Comparison of ENCODE assay signal across 25 mouse cellular contexts in the genomic region with DNA sequence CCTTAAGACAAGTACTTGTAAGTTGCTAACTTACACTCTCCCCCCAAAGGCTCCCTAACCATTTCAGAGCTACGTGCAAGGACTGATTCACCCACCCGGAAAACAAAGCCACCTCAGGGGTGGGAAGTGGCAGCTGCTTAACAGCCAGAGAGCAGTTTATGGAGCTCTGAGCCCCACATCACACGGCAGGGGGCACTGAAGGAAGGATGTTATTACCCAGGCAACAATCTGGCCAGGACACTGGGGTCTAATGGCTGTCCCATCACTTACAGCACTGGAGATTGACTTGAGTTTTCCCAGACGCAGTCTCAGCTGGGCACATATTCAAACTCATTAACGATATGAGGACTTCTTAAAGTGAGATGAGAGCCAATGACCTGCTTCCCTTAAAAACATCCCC. TPM values are rescaled to one million over a fixed set of nuclear protein-coding genes. Genes with fewer than 3 reads are reported as not detected.
A peak's percentile ranks its signal among the peaks of the same experiment; 100 is the strongest.
DNase-seq lines count a peak whose midpoint lies in the region; ATAC-seq and TF ChIP-seq lines count a peak whose summit lies in the region.
"Had no signal": no experiment of that assay in that cellular context is flagged by ENCODE, and none has a peak within 500 bp of the region (broad histone marks: within the 10 kb centered on the region; RNA-seq: fewer than 3 reads in every experiment).

No protein-coding gene starts in this region.

- TF ChIP-seq CTCF in hindbrain, postnatal 0 days (IDR thresholded peaks at IDR 0.05; ENCODE audit: low read depth): no peak

- H3K4me1 ChIP-seq in hindbrain, postnatal 0 days (ENCODE audit: insufficient read depth, low read length): no peaks in the 10 kb centered on the region
- no peaks in the 10 kb centered on the region for H3K4me1 ChIP-seq in hindbrain, embryonic 11.5 days (replicated peaks; ENCODE audit: control insufficient read depth, insufficient read depth, low read length)
- peaks cover 15% of the 10 kb centered on the region for H3K4me1 ChIP-seq in neural tube, embryonic 12.5 days
- H3K4me1 ChIP-seq in neural tube, embryonic 15.5 days: peaks cover 10% of the 10 kb centered on the region
- H3K4me1 ChIP-seq: embryonic facial prominence, embryonic 15.5 days had no signal

- 30% methylated on average over 5 of the region's 5 CpGs for WGBS in hindbrain, postnatal 0 days
- WGBS in hindbrain, embryonic 11.5 days: 32% methylated on average over 5 of the region's 5 CpGs
- WGBS in neural tube, embryonic 12.5 days: 8% methylated on average over 5 of the region's 5 CpGs
- WGBS in neural tube, embryonic 15.5 days: 4% methylated on average over 5 of the region's 5 CpGs

- no peak overlapping the region for H3K27ac ChIP-seq in hindbrain, postnatal 0 days
- H3K27ac ChIP-seq in hindbrain, embryonic 11.5 days (ENCODE audit: low read depth, low read length): no peak overlapping the region
- no peak overlapping the region for H3K27ac ChIP-seq in neural tube, embryonic 12.5 days
- H3K27ac ChIP-seq in neural tube, embryonic 15.5 days (replicated peaks): no peak overlapping the region
- H3K27ac ChIP-seq: embryonic facial prominence, embryonic 15.5 days; heart, embryonic 13.5 days; layer of hippocampus, adult 2 months; liver, embryonic 14.5 days; macrophage had no signal

- H3K27me3 ChIP-seq in hindbrain, postnatal 0 days (ENCODE audit: insufficient read depth, low read length): no peaks in the 10 kb centered on the region
- no peaks in the 10 kb centered on the region for H3K27me3 ChIP-seq in hindbrain, embryonic 11.5 days (ENCODE audit: control insufficient read depth, insufficient read depth, low read length)
- no peaks in the 10 kb centered on the region for H3K27me3 ChIP-seq in neural tube, embryonic 12.5 days (replicated peaks)
- no peaks in the 10 kb centered on the region for H3K27me3 ChIP-seq in neural tube, embryonic 15.5 days (replicated peaks)
- H3K27me3 ChIP-seq: embryonic facial prominence, embryonic 15.5 days; heart, embryonic 13.5 days had no signal

- H3K4me3 ChIP-seq in hindbrain, postnatal 0 days (ENCODE audit: low read length): no peak overlapping the region
- H3K4me3 ChIP-seq in hindbrain, embryonic 11.5 days (ENCODE audit: low read depth, low read length): no peak overlapping the region
- H3K4me3 ChIP-seq in neural tube, embryonic 12.5 days: no peak overlapping the region
- no peak overlapping the region for H3K4me3 ChIP-seq in neural tube, embryonic 15.5 days (replicated peaks)
- H3K4me3 ChIP-seq: embryonic facial prominence, embryonic 15.5 days; heart, embryonic 13.5 days; layer of hippocampus, adult 2 months; myocyte had no signal

- no peak overlapping the region for H3K4me2 ChIP-seq in hindbrain, postnatal 0 days (ENCODE audit: low read depth, low read length)
- H3K4me2 ChIP-seq in hindbrain, embryonic 11.5 days (replicated peaks; ENCODE audit: low read depth, low read length): no peak overlapping the region
- H3K4me2 ChIP-seq in neural tube, embryonic 12.5 days (replicated peaks): no peak overlapping the region
- no peak overlapping the region for H3K4me2 ChIP-seq in neural tube, embryonic 15.5 days
- H3K4me2 ChIP-seq: embryonic facial prominence, embryonic 15.5 days; heart, embryonic 13.5 days had no signal

- ATAC-seq in hindbrain, postnatal 0 days: no peak
- ATAC-seq in hindbrain, embryonic 11.5 days (ENCODE audit: low FRiP score): no peak
- peak; percentile 44; the same call in 1 of the 2 replicates for ATAC-seq in neural tube, embryonic 12.5 days (ENCODE audit: low FRiP score, low read depth)
- no peak for ATAC-seq in neural tube, embryonic 15.5 days (ENCODE audit: low FRiP score)
- ATAC-seq: activated CD4-positive, CD25-positive, alpha-beta regulatory T cell, adult 4 months; forebrain, embryonic 16.5 days had no signal

- peak; percentile 49 for DNase-seq in hindbrain, postnatal 0 days (ENCODE audit: low spot score)
- DNase-seq in hindbrain, embryonic 11.5 days (ENCODE audit: low spot score): no peak
- DNase-seq in forelimb bud, embryonic 11.5 days (ENCODE audit: low read depth, low spot score): peak; percentile 6
- DNase-seq in retina, embryonic 14.5 days (ENCODE audit: low spot score): peak; percentile 71
- no peak for DNase-seq in adrenal gland, adult 2 months
- no peak for DNase-seq in adrenal gland, adult 8-10 months
- DNase-seq: adrenal gland, postnatal 25 days; cerebellum, adult 2 months; gastrocnemius, postnatal 36 days; heart, postnatal 36 days; kidney, adult 11 months; kidney, postnatal 10 days; midbrain, embryonic 14.5 days; right cerebral cortex, postnatal 4 days; thymus, adult 2 months had no signal

- H3K9me3 ChIP-seq in hindbrain, postnatal 0 days (ENCODE audit: low read length): no peaks in the 10 kb centered on the region
- H3K9me3 ChIP-seq in hindbrain, embryonic 11.5 days (ENCODE audit: control insufficient read depth, low read length): no peaks in the 10 kb centered on the region
- H3K9me3 ChIP-seq in neural tube, embryonic 12.5 days: no peaks in the 10 kb centered on the region
- no peaks in the 10 kb centered on the region for H3K9me3 ChIP-seq in neural tube, embryonic 15.5 days (replicated peaks)
- H3K9me3 ChIP-seq: embryonic facial prominence, embryonic 15.5 days; heart, embryonic 13.5 days had no signal

- H3K9ac ChIP-seq in hindbrain, postnatal 0 days (replicated peaks; ENCODE audit: low read length): no peak overlapping the region
- H3K9ac ChIP-seq in hindbrain, embryonic 11.5 days (ENCODE audit: low read depth, low read length): no peak overlapping the region
- H3K9ac ChIP-seq in neural tube, embryonic 12.5 days: no peak overlapping the region
- no peak overlapping the region for H3K9ac ChIP-seq in neural tube, embryonic 15.5 days (replicated peaks)
- H3K9ac ChIP-seq: embryonic facial prominence, embryonic 15.5 days; heart, embryonic 13.5 days; liver, embryonic 14.5 days had no signal

- peaks cover 20% of the 10 kb centered on the region for H3K36me3 ChIP-seq in hindbrain, postnatal 0 days (ENCODE audit: insufficient read depth, low read length)
- H3K36me3 ChIP-seq in hindbrain, embryonic 11.5 days (ENCODE audit: control insufficient read depth, insufficient read depth, low read length): no peaks in the 10 kb centered on the region
- H3K36me3 ChIP-seq in neural tube, embryonic 12.5 days: peaks cover 26% of the 10 kb centered on the region
- H3K36me3 ChIP-seq in neural tube, embryonic 15.5 days: peaks cover 47% of the 10 kb centered on the region

RNA-seq across cellular contexts. Expression of gene Armh3, which starts 37.5 kb away (rescaled TPM):
- total RNA-seq in hindbrain, postnatal 0 days (2014; rRNA removed): 17.5 and 19.1 TPM in 2 replicates
- 15.0 and 16.5 TPM in 2 replicates for polyA plus RNA-seq in hindbrain, postnatal 0 days (2015; fragmentation: Nextera tagmentation; extraction: Ambion mirVana)
- polyA plus RNA-seq in hindbrain, embryonic 11.5 days (2014; fragmentation: Nextera tagmentation; extraction: Ambion mirVana): 13.7 and 15.3 TPM in 2 replicates
- 21.2 and 23.0 TPM in 2 replicates for polyA plus RNA-seq in neural tube, embryonic 12.5 days (2016; fragmentation: Nextera tagmentation; extraction: Ambion mirVana)
- 20.5 and 21.3 TPM in 2 replicates for polyA plus RNA-seq in neural tube, embryonic 15.5 days (2015; fragmentation: Nextera tagmentation; extraction: Ambion mirVana)
- 10 to 100 TPM; 15.5 to 17.3 TPM for total RNA-seq in adrenal gland, adult 2 months (2021)
- 6.1 and 8.5 TPM in 2 replicates for polyA plus RNA-seq in adrenal gland, adult 2 months (2012; rRNA removed)
- total RNA-seq in adrenal gland, adult 8-10 months (2022): 10 to 100 TPM; 19.0 to 27.7 (median 20.8) TPM

RNA-seq across cellular contexts. Expression of gene Hps6, which starts 42.5 kb away (rescaled TPM):
- total RNA-seq in hindbrain, postnatal 0 days (2014; rRNA removed): 10.6 and 13.1 TPM in 2 replicates
- polyA plus RNA-seq in hindbrain, postnatal 0 days (2015; fragmentation: Nextera tagmentation; extraction: Ambion mirVana): 4.7 TPM in 2 replicates
- polyA plus RNA-seq in hindbrain, embryonic 11.5 days (2014; fragmentation: Nextera tagmentation; extraction: Ambion mirVana): 1.0 and 1.9 TPM in 2 replicates
- polyA plus RNA-seq in neural tube, embryonic 12.5 days (2016; fragmentation: Nextera tagmentation; extraction: Ambion mirVana): 4.3 and 5.2 TPM in 2 replicates
- polyA plus RNA-seq in neural tube, embryonic 15.5 days (2015; fragmentation: Nextera tagmentation; extraction: Ambion mirVana): 5.4 and 7.8 TPM in 2 replicates
- 10 to 100 TPM; 11.2 to 15.4 TPM for total RNA-seq in adrenal gland, adult 2 months (2021)
- polyA plus RNA-seq in adrenal gland, adult 2 months (2012; rRNA removed): 16.7 and 19.7 TPM in 2 replicates
- 10 to 100 TPM; 13.0 to 25.3 (median 19.9) TPM for total RNA-seq in adrenal gland, adult 8-10 months (2022)

Comparison
In these comparisons a context has a peak if more than half of its experiments do, and no peak if none do; other contexts are left out.
1. DNase-seq: peak in hindbrain, postnatal 0 days (single experiment), forelimb bud, embryonic 11.5 days (single experiment) and retina, embryonic 14.5 days (single experiment); none in hindbrain, embryonic 11.5 days (single experiment), adrenal gland, adult 2 months (single experiment) and adrenal gland, adult 8-10 months (single experiment).